Mouse (Mus musculus): ENCODE measurements around the gene Snd1. TPM values are rescaled to one million over a fixed set of nuclear protein-coding genes. Genes with fewer than 3 reads are reported as not detected.

The Snd1 gene
- polyA plus RNA-seq, 1 experiment from 2014 or later, result 110 TPM

- Histone ChIP-seq H3K9me3 (replicated peaks) (no peaks in the 10 kb centered on the region), H3K4me3 (no peak overlapping the region), H3K4me1 (no peaks in the 10 kb centered on the region), H3K36me3 (peaks cover 84% of the 10 kb centered on the region), H3K27me3 (ENCODE audit: low read depth, poor library complexity, severe bottlenecking) (no peaks in the 10 kb centered on the region), H3K27ac (replicated peaks) (no peak overlapping the region)
- no peak for DNase-seq (ENCODE audit: low spot score)
- 76% methylated on average over 2 of the region's 2 CpGs for WGBS
Measured at GRCm38 (mm10) chr6:28525589-28525988, 50.6 kb downstream of the Snd1 start.

GRCm38 (mm10) chr6:28527459-28527858, 52.5 kb downstream of the Snd1 start:
- no peaks in the 10 kb centered on the region for H3K9me3 ChIP-seq (replicated peaks)
- no peak for DNase-seq (ENCODE audit: low spot score)
- no peak overlapping the region for H3K27ac ChIP-seq (replicated peaks)
- H3K4me3 ChIP-seq, result no peak overlapping the region
- no peaks in the 10 kb centered on the region for H3K4me1 ChIP-seq
- 92% methylated on average over 10 of the region's 10 CpGs for WGBS
- peaks cover 75% of the 10 kb centered on the region for H3K36me3 ChIP-seq
- H3K27me3 ChIP-seq (ENCODE audit: low read depth, poor library complexity, severe bottlenecking), result no peaks in the 10 kb centered on the region

GRCm38 (mm10) chr6:28528208-28528607, 53.3 kb downstream of the Snd1 start:
- Histone ChIP-seq H3K4me1 (no peaks in the 10 kb centered on the region), H3K36me3 (peaks cover 75% of the 10 kb centered on the region), H3K9me3 (replicated peaks) (no peaks in the 10 kb centered on the region), H3K4me3 (no peak overlapping the region), H3K27me3 (ENCODE audit: low read depth, poor library complexity, severe bottlenecking) (no peaks in the 10 kb centered on the region), H3K27ac (replicated peaks) (no peak overlapping the region)
- DNase-seq (ENCODE audit: low spot score), result no peak
- 93% methylated on average over 6 of the region's 6 CpGs for WGBS

GRCm38 (mm10) chr6:28536464-28536863, 61.5 kb downstream of the Snd1 start:
- Histone ChIP-seq H3K9me3 (replicated peaks) (no peaks in the 10 kb centered on the region), H3K27me3 (ENCODE audit: low read depth, poor library complexity, severe bottlenecking) (no peaks in the 10 kb centered on the region), H3K36me3 (peaks cover 40% of the 10 kb centered on the region), H3K4me1 (peaks cover 5% of the 10 kb centered on the region), H3K27ac (replicated peaks) (no peak overlapping the region), H3K4me3 (no peak overlapping the region)
- 94% methylated on average over 5 of the region's 5 CpGs for WGBS
- no peak for DNase-seq (ENCODE audit: low spot score)

GRCm38 (mm10) chr6:28537851-28538527, 63.0 kb downstream of the Snd1 start:
- H3K27ac ChIP-seq (replicated peaks), result no peak overlapping the region; the same call in 1 of the 2 replicates
- peak; percentile 20 for DNase-seq (ENCODE audit: low spot score)

GRCm38 (mm10) chr6:28542298-28542701, 67.4 kb downstream of the Snd1 start:
- no peak overlapping the region for H3K4me3 ChIP-seq
- DNase-seq (ENCODE audit: low spot score), result no peak
- H3K4me1 ChIP-seq, result peaks cover 26% of the 10 kb centered on the region
- WGBS, result 83% methylated on average over 6 of the region's 6 CpGs
- H3K9me3 ChIP-seq (replicated peaks), result no peaks in the 10 kb centered on the region
- H3K27ac ChIP-seq (replicated peaks), result 0 out of 2 replicates have a peak overlapping the region, but pooled peaks have one; percentile 42
- H3K36me3 ChIP-seq, result peaks cover 37% of the 10 kb centered on the region
- no peaks in the 10 kb centered on the region for H3K27me3 ChIP-seq (ENCODE audit: low read depth, poor library complexity, severe bottlenecking)

More at GRCm38 (mm10) chr6:28537851-28538527, 63.0 kb downstream of the Snd1 start:
- WGBS, result 83% methylated on average over 10 of the region's 10 CpGs
- Histone ChIP-seq H3K36me3 (peaks cover 33% of the 10 kb centered on the region), H3K27me3 (ENCODE audit: low read depth, poor library complexity, severe bottlenecking) (no peaks in the 10 kb centered on the region), H3K4me3 (no peak overlapping the region), H3K9me3 (replicated peaks) (no peaks in the 10 kb centered on the region), H3K4me1 (peaks cover 19% of the 10 kb centered on the region)

- no peaks in the 10 kb centered on the region for H3K9me3 ChIP-seq (replicated peaks)
- H3K27me3 ChIP-seq (ENCODE audit: low read depth, poor library complexity, severe bottlenecking), result no peaks in the 10 kb centered on the region
- H3K36me3 ChIP-seq, result peaks cover 30% of the 10 kb centered on the region
- 88% methylated on average over 2 of the region's 2 CpGs for WGBS
- no peak overlapping the region for H3K4me3 ChIP-seq
- no peak for DNase-seq (ENCODE audit: low spot score)
- H3K27ac ChIP-seq (replicated peaks), result no peak overlapping the region
- peaks cover 44% of the 10 kb centered on the region for H3K4me1 ChIP-seq
Measured at GRCm38 (mm10) chr6:28546943-28547342, 72.0 kb downstream of the Snd1 start.

GRCm38 (mm10) chr6:28549374-28549773, 74.4 kb downstream of the Snd1 start:
- Histone ChIP-seq H3K4me3 (no peak overlapping the region), H3K27ac (replicated peaks) (no peak overlapping the region), H3K36me3 (peaks cover 30% of the 10 kb centered on the region), H3K9me3 (replicated peaks) (no peaks in the 10 kb centered on the region), H3K27me3 (ENCODE audit: low read depth, poor library complexity, severe bottlenecking) (no peaks in the 10 kb centered on the region), H3K4me1 (peaks cover 28% of the 10 kb centered on the region)
- 89% methylated on average over 2 of the region's 2 CpGs for WGBS
- DNase-seq (ENCODE audit: low spot score), result no peak

GRCm38 (mm10) chr6:28550255-28551004, 75.5 kb downstream of the Snd1 start:
- H3K27ac ChIP-seq (replicated peaks), result peak overlapping the region; percentile 46; the same call in 1 of the 2 replicates
- H3K27me3 ChIP-seq (ENCODE audit: low read depth, poor library complexity, severe bottlenecking), result no peaks in the 10 kb centered on the region
- 61% methylated on average over 7 of the region's 7 CpGs for WGBS
- H3K9me3 ChIP-seq (replicated peaks), result no peaks in the 10 kb centered on the region
- no peak overlapping the region for H3K4me3 ChIP-seq
- peaks cover 28% of the 10 kb centered on the region for H3K4me1 ChIP-seq
- peaks cover 30% of the 10 kb centered on the region for H3K36me3 ChIP-seq
- DNase-seq (ENCODE audit: low spot score), result no peak

- H3K4me3 ChIP-seq, result no peak overlapping the region
- H3K27me3 ChIP-seq (ENCODE audit: low read depth, poor library complexity, severe bottlenecking), result no peaks in the 10 kb centered on the region
- no peak for DNase-seq (ENCODE audit: low spot score)
- H3K9me3 ChIP-seq (replicated peaks), result no peaks in the 10 kb centered on the region
- peaks cover 35% of the 10 kb centered on the region for H3K4me1 ChIP-seq
- peaks cover 14% of the 10 kb centered on the region; the same call in 1 of the 2 replicates for H3K36me3 ChIP-seq
- H3K27ac ChIP-seq (replicated peaks), result no peak overlapping the region
- 100% methylated on average over 1 of the region's 1 CpGs for WGBS
Measured at GRCm38 (mm10) chr6:28554470-28554869, 79.5 kb downstream of the Snd1 start.

- no peaks in the 10 kb centered on the region for H3K27me3 ChIP-seq (ENCODE audit: low read depth, poor library complexity, severe bottlenecking)
- H3K9me3 ChIP-seq (replicated peaks), result no peaks in the 10 kb centered on the region
- no peak for DNase-seq (ENCODE audit: low spot score)
- 76% methylated on average over 6 of the region's 6 CpGs for WGBS
- H3K36me3 ChIP-seq, result peaks cover 15% of the 10 kb centered on the region; the same call in 1 of the 2 replicates
- H3K4me1 ChIP-seq, result peaks cover 29% of the 10 kb centered on the region
- no peak overlapping the region for H3K27ac ChIP-seq (replicated peaks)
- H3K4me3 ChIP-seq, result no peak overlapping the region
Measured at GRCm38 (mm10) chr6:28555002-28555401, 80.1 kb downstream of the Snd1 start.

- H3K36me3 ChIP-seq, result peaks cover 19% of the 10 kb centered on the region; the same call in 1 of the 2 replicates
- peaks cover 25% of the 10 kb centered on the region for H3K4me1 ChIP-seq
- H3K27ac ChIP-seq (replicated peaks), result no peak overlapping the region
- WGBS, result 89% methylated on average over 7 of the region's 7 CpGs
- no peaks in the 10 kb centered on the region for H3K9me3 ChIP-seq (replicated peaks)
- no peak overlapping the region for H3K4me3 ChIP-seq
- no peak for DNase-seq (ENCODE audit: low spot score)
- H3K27me3 ChIP-seq (ENCODE audit: low read depth, poor library complexity, severe bottlenecking), result no peaks in the 10 kb centered on the region
Measured at GRCm38 (mm10) chr6:28555428-28555827, 80.5 kb downstream of the Snd1 start.

GRCm38 (mm10) chr6:28557728-28558127, 82.8 kb downstream of the Snd1 start:
- peaks cover 9% of the 10 kb centered on the region for H3K4me1 ChIP-seq
- 85% methylated on average over 6 of the region's 6 CpGs for WGBS
- peaks cover 30% of the 10 kb centered on the region for H3K36me3 ChIP-seq
- H3K9me3 ChIP-seq (replicated peaks), result no peaks in the 10 kb centered on the region
- no peaks in the 10 kb centered on the region for H3K27me3 ChIP-seq (ENCODE audit: low read depth, poor library complexity, severe bottlenecking)
- no peak for DNase-seq (ENCODE audit: low spot score)
- no peak overlapping the region for H3K4me3 ChIP-seq
- peak overlapping the region; percentile 34 for H3K27ac ChIP-seq (replicated peaks)

All from midbrain, embryonic 10.5 days (tissue).